Mouse (Mus musculus): ENCODE measurements around the gene Clca3a1.

The Clca3a1 gene

DNA sequence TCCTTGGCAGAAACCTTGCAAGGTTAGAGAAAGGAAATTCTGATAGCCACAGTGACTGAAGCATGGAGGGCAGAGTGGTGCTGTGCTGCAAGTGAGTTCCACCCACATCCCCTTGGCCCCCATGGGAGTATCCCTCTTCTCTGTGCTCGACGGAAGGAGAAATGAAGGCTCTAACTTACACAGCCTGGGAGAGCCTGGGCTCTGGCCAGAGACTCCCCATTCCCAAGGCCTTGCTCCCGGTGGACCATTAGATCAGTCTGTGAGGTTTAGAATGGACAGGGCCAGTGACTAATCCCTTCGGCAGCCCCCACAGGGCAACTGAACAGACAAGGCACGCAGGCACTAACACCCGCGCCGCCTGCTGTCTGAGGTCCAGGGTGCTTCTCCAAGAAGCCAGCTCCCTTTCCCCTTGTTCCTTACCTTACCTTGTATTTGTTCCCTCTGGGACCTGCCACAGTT is 81.0 kb downstream of the Clca3a1 start:
- no peak for DNase-seq (ENCODE audit: low read depth)

All from c-Kit-positive CD71-negative TER-119-negative erythroid progenitor cells, embryonic 14.5 days (primary cell).